Mouse (Mus musculus) CD4-positive, CD25-positive, alpha-beta regulatory T cell, adult 4 months (primary cell): ENCODE results near the gene Nol12. TPM values are rescaled to one million over a fixed set of nuclear protein-coding genes. Genes with fewer than 3 reads are reported as not detected.

Experiments
- ATAC-seq: one replicate; pipeline ENCODE4 v1.8.0; 2017
- polyA plus RNA-seq, 2 experiments: library from polyadenylated mRNA; unstranded; fragments of 100-300 nt; shearing (Covaris generic); gene quantifications; one replicate each; pipeline ENCODE4 v1.2.1; 2017

Nol12 gene
- polyA plus RNA-seq, 2 experiments from 2014 or later: 45.5 to 46.5 TPM

- no peak for ATAC-seq
Measured at GRCm38 (mm10) chr15:78948883-78949282, 14.2 kb downstream of the Nol12 start.

- no peak for ATAC-seq
Measured at GRCm38 (mm10) chr15:78955663-78956062, 20.9 kb downstream of the Nol12 start.

- no peak for ATAC-seq
Measured at GRCm38 (mm10) chr15:78956351-78956750, 21.6 kb downstream of the Nol12 start.

- ATAC-seq: no peak
Measured at GRCm38 (mm10) chr15:78957021-78957420, 22.3 kb downstream of the Nol12 start.

GRCm38 (mm10) chr15:78959537-78959936, 24.8 kb downstream of the Nol12 start:
- no peak for ATAC-seq

- ATAC-seq: no peak
Measured at GRCm38 (mm10) chr15:78960088-78960487, 25.4 kb downstream of the Nol12 start.

GRCm38 (mm10) chr15:78962885-78963284, 28.2 kb downstream of the Nol12 start:
- ATAC-seq: no peak

- no peak for ATAC-seq
Measured at GRCm38 (mm10) chr15:78971626-78972025, 36.9 kb downstream of the Nol12 start.

GRCm38 (mm10) chr15:78973950-78974349, 39.2 kb downstream of the Nol12 start:
- no peak for ATAC-seq

GRCm38 (mm10) chr15:78977676-78978159, 43.0 kb downstream of the Nol12 start:
- ATAC-seq: no peak

- no peak for ATAC-seq
Measured at GRCm38 (mm10) chr15:78978875-78979274, 44.1 kb downstream of the Nol12 start.

- ATAC-seq: no peak
Measured at GRCm38 (mm10) chr15:78980084-78980483, 45.4 kb downstream of the Nol12 start.

GRCm38 (mm10) chr15:78982658-78983435, 48.1 kb downstream of the Nol12 start:
- ATAC-seq: peak; percentile 88

- peak; percentile 81 for ATAC-seq
Measured at GRCm38 (mm10) chr15:78983436-78984285, 48.9 kb downstream of the Nol12 start.

- no peak for ATAC-seq
Measured at GRCm38 (mm10) chr15:78984286-78984778, 49.6 kb downstream of the Nol12 start.

- no peak for ATAC-seq
Measured at GRCm38 (mm10) chr15:78986536-78987220, 51.9 kb downstream of the Nol12 start.

GRCm38 (mm10) chr15:78988499-78988971, 53.8 kb downstream of the Nol12 start:
- ATAC-seq: no peak

- ATAC-seq: no peak
Measured at GRCm38 (mm10) chr15:78989152-78990092, 54.7 kb downstream of the Nol12 start.

- ATAC-seq: no peak
Measured at GRCm38 (mm10) chr15:78990093-78990463, 55.3 kb downstream of the Nol12 start.

GRCm38 (mm10) chr15:78990970-78991525, 56.3 kb downstream of the Nol12 start:
- no peak for ATAC-seq

GRCm38 (mm10) chr15:78992235-78992634, 57.5 kb downstream of the Nol12 start:
- no peak for ATAC-seq
